Mouse (Mus musculus) liver, adult 2 months (tissue): ENCODE data around the gene Snai3.

Experiments
- CTCF ChIP-seq: fragments of 200-500 bp; IDR thresholded peaks from 2 replicates; pipeline ENCODE4 v1.5.1; 2011; ENCODE audit warnings: low read depth, low read length, control low read depth
- POLR2A ChIP-seq: fragments of 200-500 bp; IDR thresholded peaks from 2 replicates; pipeline ENCODE4 v1.6.1; 2011; ENCODE audit warnings: low read length, control low read depth; ENCODE audit not compliant: insufficient read depth; ENCODE audit errors: extremely low read depth

- no peak for TF ChIP-seq POLR2A
- no peak for TF ChIP-seq CTCF
Measured at GRCm38 (mm10) chr8:122469965-122470364, 9.4 kb upstream of the Snai3 start.
